In the genomic region with DNA sequence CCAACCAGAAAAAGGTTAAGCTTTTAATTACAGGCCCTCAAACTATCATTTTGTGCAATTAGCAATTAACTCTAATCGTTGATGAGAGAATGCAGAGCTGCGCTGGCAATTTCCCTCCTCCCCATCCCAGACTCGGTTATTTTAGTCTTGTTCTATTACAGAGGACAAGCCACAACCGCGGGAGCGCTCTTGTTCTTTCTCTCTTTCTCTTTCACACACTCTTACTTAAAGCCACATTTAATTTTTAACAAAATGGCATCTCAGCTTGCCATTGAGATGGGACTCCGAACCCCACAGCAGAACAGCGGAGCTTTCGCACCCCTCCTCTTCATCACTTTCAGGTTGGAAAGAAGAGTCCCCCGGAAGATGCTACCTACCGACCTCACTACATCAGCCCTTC, we compare ENCODE assay signal across 8 mouse cellular contexts. TPM values are rescaled to one million over a fixed set of nuclear protein-coding genes. Genes with fewer than 3 reads are reported as not detected.
DNase-seq lines count a peak whose midpoint lies in the region; ATAC-seq lines count a peak whose summit lies in the region.

A gene (plus strand): TSS at position 167 of the 400 bp plus-strand sequence.

- H3K9me3 ChIP-seq in hindbrain, embryonic 10.5 days = no peaks in the 10 kb centered on the region
- no peaks in the 10 kb centered on the region for H3K9me3 ChIP-seq in neural tube, embryonic 13.5 days

- peak within 1 kb of the TSS; percentile 84 for H3K9ac ChIP-seq in neural tube, embryonic 13.5 days

- H3K27me3 ChIP-seq in hindbrain, embryonic 10.5 days (ENCODE audit: insufficient read depth, poor library complexity, severe bottlenecking) = peaks cover 54% of the 10 kb centered on the region
- H3K27me3 ChIP-seq in neural tube, embryonic 13.5 days = peaks cover 11% of the 10 kb centered on the region

- 3% methylated on average over 11 of the region's 11 CpGs for WGBS in hindbrain, embryonic 10.5 days
- WGBS in neural tube, embryonic 13.5 days = under 1% methylated on average over 11 of the region's 11 CpGs

- H3K27ac ChIP-seq in hindbrain, embryonic 10.5 days = peak within 1 kb of the TSS; percentile 91
- H3K27ac ChIP-seq in neural tube, embryonic 13.5 days (replicated peaks) = peak within 1 kb of the TSS; percentile 93

- H3K36me3 ChIP-seq in hindbrain, embryonic 10.5 days = no peaks in the 10 kb centered on the region
- H3K36me3 ChIP-seq in neural tube, embryonic 13.5 days = no peaks in the 10 kb centered on the region

- peak within 1 kb of the TSS; percentile 81 for H3K4me3 ChIP-seq in hindbrain, embryonic 10.5 days
- peak within 1 kb of the TSS; percentile 68 for H3K4me3 ChIP-seq in neural tube, embryonic 13.5 days

- no peak for ATAC-seq in neural tube, embryonic 13.5 days (ENCODE audit: low read depth)

- no peak for DNase-seq in adrenal gland, adult 18-20 months (ENCODE audit: low spot score in 2 of 2)
- DNase-seq in adrenal gland, adult (ENCODE audit: inconsistent age in 2 of 2, low spot score in 1 of 2) = no peak
- DNase-seq in adrenal gland, adult 2 months = no peak
- DNase-seq in frontal cortex, adult 2 months (ENCODE audit: extremely low spot score in 1 of 2, low spot score in 1 of 2) = peak; percentile 15 to 58
- DNase-seq in hindbrain, embryonic 10.5 days (ENCODE audit: low spot score) = no peak
- peak; percentile 38 to 51 for DNase-seq in left cerebral cortex, adult 9 months (ENCODE audit: low spot score in 2 of 2)
- DNase-seq in urinary bladder, postnatal 14 days (ENCODE audit: low spot score) = no peak

- H3K4me2 ChIP-seq in neural tube, embryonic 13.5 days = peak within 1 kb of the TSS; percentile 66

- peaks cover 31% of the 10 kb centered on the region for H3K4me1 ChIP-seq in hindbrain, embryonic 10.5 days (replicated peaks)
- H3K4me1 ChIP-seq in neural tube, embryonic 13.5 days (replicated peaks) = peaks cover 41% of the 10 kb centered on the region

RNA-seq across cellular contexts. Expression of the gene that starts here (rescaled TPM):
- total RNA-seq in adrenal gland, adult 18-20 months (2021) = 10 to 100 TPM; 29.2 to 30.6 TPM
- total RNA-seq in adrenal gland, adult 2 months (2021) = 10 to 100 TPM; 18.5 to 35.4 TPM
- 38.0 and 41.0 TPM in 2 replicates for polyA plus RNA-seq in adrenal gland, adult 2 months (2012; rRNA removed)
- polyA plus RNA-seq in frontal cortex, adult 2 months (2012; rRNA removed) = 26.9 and 28.8 TPM in 2 replicates
- polyA plus RNA-seq in hindbrain, embryonic 10.5 days (2016; fragmentation: Nextera tagmentation; extraction: Ambion mirVana) = 4.6 and 6.9 TPM in 2 replicates
- polyA plus RNA-seq in neural tube, embryonic 13.5 days (2015; fragmentation: Nextera tagmentation; extraction: Ambion mirVana) = 19.7 and 22.5 TPM in 2 replicates

Comparison
In these comparisons a context has a peak if more than half of its experiments do, and no peak if none do; other contexts are left out.
1. DNase-seq: peak in frontal cortex, adult 2 months (2 of 2) and left cerebral cortex, adult 9 months (2 of 2); none in adrenal gland, adult 18-20 months (0 of 2), adrenal gland, adult (0 of 2), adrenal gland, adult 2 months (single experiment), hindbrain, embryonic 10.5 days (single experiment) and urinary bladder, postnatal 14 days (single experiment).